Mouse (Mus musculus): ENCODE data around the gene Cdc123. TPM values are rescaled to one million over a fixed set of nuclear protein-coding genes. Genes with fewer than 3 reads are reported as not detected.

Cdc123 gene
- polyA plus RNA-seq (2015; fragmentation: Nextera tagmentation; extraction: Ambion mirVana): 130 and 139 TPM in 2 replicates

- H3K9ac ChIP-seq: peak within 1 kb of the TSS; percentile 76
- peak within 1 kb of the TSS; percentile 73 for H3K4me2 ChIP-seq
- no peaks in the 10 kb centered on the region for H3K27me3 ChIP-seq
- H3K36me3 ChIP-seq (replicated peaks): peaks cover 30% of the 10 kb centered on the region
- under 1% methylated on average over 53 of the region's 53 CpGs for WGBS (ENCODE audit: insufficient replicate concordance)
- peak; percentile 94 for ATAC-seq (ENCODE audit: insufficient read depth)
- peak within 1 kb of the TSS; percentile 84 for H3K27ac ChIP-seq (replicated peaks)
- no peaks in the 10 kb centered on the region for H3K9me3 ChIP-seq (replicated peaks)
- peaks cover 32% of the 10 kb centered on the region for H3K4me1 ChIP-seq (replicated peaks)
- peak within 1 kb of the TSS; percentile 77 for H3K4me3 ChIP-seq (replicated peaks)
Observed at GRCm38 (mm10) chr2:5844873-5845631, at the start of gene Cdc123, which contains the start of gene Nudt5. Gene Cdc123, minus strand, starts transcription at chr2:5845164. Gene Nudt5, plus strand, starts transcription at chr2:5845019.

DNA sequence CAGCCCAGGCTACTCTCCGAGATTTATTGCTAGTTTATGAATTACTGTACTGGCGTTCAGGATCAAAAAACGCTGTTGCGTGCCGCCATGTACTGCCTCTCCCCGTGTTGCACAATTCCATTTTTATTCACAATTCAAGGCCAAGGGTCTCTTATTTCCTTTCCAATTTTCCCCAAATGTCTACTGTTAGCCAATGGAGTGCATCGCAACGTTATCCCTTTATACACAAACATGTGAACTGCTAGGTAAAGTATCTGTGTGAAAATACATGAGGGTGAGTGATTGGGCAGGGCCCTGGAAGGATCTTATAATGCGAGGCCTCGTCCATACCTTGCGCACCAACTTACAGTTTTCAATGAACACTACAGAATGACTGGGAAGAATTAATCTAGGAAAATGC lies 49.3 kb upstream of the Cdc123 start:
- H3K27me3 ChIP-seq: no peaks in the 10 kb centered on the region
- 41% methylated on average over 11 of the region's 11 CpGs for WGBS (ENCODE audit: insufficient replicate concordance)
- H3K4me2 ChIP-seq: peak overlapping the region; percentile 97
- H3K36me3 ChIP-seq (replicated peaks): peaks cover 17% of the 10 kb centered on the region
- peaks cover 28% of the 10 kb centered on the region for H3K4me1 ChIP-seq (replicated peaks)
- peak overlapping the region; percentile 83 for H3K9ac ChIP-seq
- H3K9me3 ChIP-seq (replicated peaks): no peaks in the 10 kb centered on the region
- peak overlapping the region; percentile 80 for H3K4me3 ChIP-seq (replicated peaks)
- ATAC-seq (ENCODE audit: insufficient read depth): no peak
- H3K27ac ChIP-seq (replicated peaks): peak overlapping the region; percentile 85

- no peak for ATAC-seq (ENCODE audit: insufficient read depth)
- Histone ChIP-seq H3K36me3 (replicated peaks) (peaks cover 50% of the 10 kb centered on the region), H3K27ac (replicated peaks) (no peak overlapping the region), H3K9ac (no peak overlapping the region), H3K4me2 (no peak overlapping the region), H3K9me3 (replicated peaks) (no peaks in the 10 kb centered on the region), H3K4me3 (replicated peaks) (no peak overlapping the region), H3K4me1 (replicated peaks) (peaks cover 22% of the 10 kb centered on the region), H3K27me3 (no peaks in the 10 kb centered on the region)
- WGBS (ENCODE audit: insufficient replicate concordance): 60% methylated on average over 2 of the region's 2 CpGs
Observed at GRCm38 (mm10) chr2:5889412-5889811, 44.4 kb upstream of the Cdc123 start.

DNA sequence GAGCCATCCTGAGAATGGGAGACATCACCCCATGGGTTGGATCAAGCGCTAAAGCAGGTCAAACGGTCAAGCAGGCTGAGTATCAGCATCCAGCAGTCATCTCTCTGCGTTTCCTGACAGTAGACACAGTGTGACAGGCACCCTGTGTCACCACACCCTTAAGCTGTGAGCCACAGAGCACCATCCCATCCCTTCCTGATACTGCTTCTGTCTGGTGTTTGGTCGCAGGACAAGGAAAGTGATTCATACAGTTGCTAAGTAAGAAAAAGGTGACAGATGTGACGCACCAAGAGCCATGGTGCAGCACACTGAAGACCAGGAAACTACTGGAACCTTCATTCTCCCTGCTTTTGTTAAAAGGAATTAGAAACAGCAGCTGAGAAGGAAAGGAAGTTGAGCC lies 43.9 kb upstream of the Cdc123 start:
- Histone ChIP-seq H3K4me1 (replicated peaks) (peaks cover 18% of the 10 kb centered on the region), H3K9ac (no peak overlapping the region), H3K9me3 (replicated peaks) (no peaks in the 10 kb centered on the region), H3K27ac (replicated peaks) (no peak overlapping the region), H3K4me2 (no peak overlapping the region), H3K36me3 (replicated peaks) (peaks cover 53% of the 10 kb centered on the region), H3K4me3 (replicated peaks) (no peak overlapping the region), H3K27me3 (no peaks in the 10 kb centered on the region)
- WGBS (ENCODE audit: insufficient replicate concordance): 59% methylated on average over 5 of the region's 5 CpGs
- no peak for ATAC-seq (ENCODE audit: insufficient read depth)

DNA sequence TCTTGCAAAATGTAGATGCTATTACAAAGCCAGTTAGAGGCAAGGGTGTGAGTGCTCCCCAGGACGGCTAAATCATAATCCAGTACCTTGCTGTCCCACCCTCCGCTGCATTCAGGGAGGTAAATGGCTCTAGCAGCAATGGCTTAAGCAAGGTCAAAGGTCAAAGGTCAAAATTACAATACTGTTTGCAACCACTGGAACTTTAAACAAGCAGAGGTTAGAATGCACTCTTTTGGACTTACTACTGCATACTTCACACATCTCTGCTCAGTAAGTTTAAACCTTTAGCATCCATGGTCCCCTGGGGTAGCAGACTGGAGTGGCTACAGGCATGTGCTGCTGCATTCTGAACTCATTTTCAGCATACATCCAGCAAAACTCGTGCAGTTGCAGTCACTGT lies 32.5 kb upstream of the Cdc123 start:
- Histone ChIP-seq H3K4me2 (no peak overlapping the region), H3K27ac (replicated peaks) (no peak overlapping the region), H3K27me3 (no peaks in the 10 kb centered on the region), H3K9me3 (replicated peaks) (no peaks in the 10 kb centered on the region), H3K36me3 (replicated peaks) (peaks cover 78% of the 10 kb centered on the region), H3K9ac (no peak overlapping the region), H3K4me1 (replicated peaks) (no peaks in the 10 kb centered on the region), H3K4me3 (replicated peaks) (no peak overlapping the region)
- WGBS (ENCODE audit: insufficient replicate concordance): 70% methylated on average over 3 of the region's 3 CpGs
- peak; percentile 49; the same call in 1 of the 2 replicates for ATAC-seq (ENCODE audit: insufficient read depth)

DNA sequence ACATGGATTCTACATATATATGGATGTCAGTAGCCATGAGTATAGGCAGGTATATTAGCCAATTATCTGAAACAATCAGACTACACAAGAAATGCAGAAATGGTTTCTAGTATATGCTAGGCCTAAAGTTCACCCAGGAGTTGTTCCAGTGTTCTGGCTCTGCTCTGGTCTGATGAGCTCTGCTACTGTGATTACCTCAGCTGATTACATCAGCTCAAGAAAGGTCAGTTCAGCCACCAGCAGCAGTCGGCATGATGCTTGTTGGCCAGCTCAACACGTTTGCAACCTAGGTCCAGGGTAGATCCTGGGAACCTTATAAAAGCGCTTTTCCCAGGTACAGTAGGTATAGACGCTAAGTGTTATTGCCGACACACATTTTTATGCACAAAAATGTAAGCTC lies 24.8 kb upstream of the Cdc123 start:
- Histone ChIP-seq H3K9me3 (replicated peaks) (no peaks in the 10 kb centered on the region), H3K36me3 (replicated peaks) (peaks cover 74% of the 10 kb centered on the region)
- 80% methylated on average over 5 of the region's 5 CpGs for WGBS (ENCODE audit: insufficient replicate concordance)

GRCm38 (mm10) chr2:5867681-5868080 lies 22.7 kb upstream of the Cdc123 start:
- Histone ChIP-seq H3K36me3 (replicated peaks) (peaks cover 71% of the 10 kb centered on the region), H3K9ac (no peak overlapping the region), H3K4me3 (replicated peaks) (no peak overlapping the region), H3K27me3 (no peaks in the 10 kb centered on the region), H3K4me2 (no peak overlapping the region), H3K4me1 (replicated peaks) (no peaks in the 10 kb centered on the region), H3K27ac (replicated peaks) (no peak overlapping the region), H3K9me3 (replicated peaks) (no peaks in the 10 kb centered on the region)
- WGBS (ENCODE audit: insufficient replicate concordance): 66% methylated on average over 2 of the region's 2 CpGs
- ATAC-seq (ENCODE audit: insufficient read depth): no peak

More for the DNA sequence above, 24.8 kb upstream of the Cdc123 start:
- no peak overlapping the region for H3K4me2 ChIP-seq
- ATAC-seq (ENCODE audit: insufficient read depth): no peak
- no peak overlapping the region for H3K4me3 ChIP-seq (replicated peaks)
- H3K9ac ChIP-seq: no peak overlapping the region
- H3K4me1 ChIP-seq (replicated peaks): no peaks in the 10 kb centered on the region
- H3K27ac ChIP-seq (replicated peaks): no peak overlapping the region
- H3K27me3 ChIP-seq: no peaks in the 10 kb centered on the region

GRCm38 (mm10) chr2:5862834-5863233 lies 17.9 kb upstream of the Cdc123 start, which contains the start of gene Gm13199:
Gene Gm13199, minus strand, starts transcription at chr2:5862934.
- Histone ChIP-seq H3K4me2 (no peak within 1 kb of the TSS), H3K4me3 (replicated peaks) (no peak within 1 kb of the TSS), H3K9ac (no peak within 1 kb of the TSS), H3K27ac (replicated peaks) (no peak within 1 kb of the TSS), H3K4me1 (replicated peaks) (no peaks in the 10 kb centered on the region), H3K27me3 (no peaks in the 10 kb centered on the region), H3K36me3 (replicated peaks) (peaks cover 78% of the 10 kb centered on the region), H3K9me3 (replicated peaks) (no peaks in the 10 kb centered on the region)
- WGBS (ENCODE audit: insufficient replicate concordance): 87% methylated on average over 3 of the region's 3 CpGs
- no peak for ATAC-seq (ENCODE audit: insufficient read depth)

DNA sequence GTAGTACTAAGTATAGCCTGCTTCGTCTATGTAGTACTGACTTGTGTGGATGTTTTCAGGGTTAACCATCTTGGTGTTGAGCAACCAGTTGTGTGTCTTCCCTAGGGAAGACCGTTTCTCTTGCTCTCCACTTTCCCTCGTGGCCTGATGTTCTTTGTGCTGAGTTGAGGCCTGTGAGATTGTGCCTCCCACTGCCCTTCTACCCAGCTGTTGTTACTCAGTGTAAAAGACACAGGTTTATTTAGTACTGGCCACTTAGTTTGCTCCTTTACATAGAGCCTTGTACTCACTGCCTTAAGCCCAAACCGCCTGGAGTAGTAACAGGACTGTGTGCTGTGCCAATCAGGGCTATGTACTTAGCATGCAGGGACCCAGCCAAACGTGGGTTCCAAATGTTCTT lies 6.9 kb upstream of the Cdc123 start:
- Histone ChIP-seq H3K36me3 (replicated peaks) (peaks cover 28% of the 10 kb centered on the region), H3K9ac (no peak overlapping the region), H3K4me2 (no peak overlapping the region), H3K4me1 (replicated peaks) (peaks cover 17% of the 10 kb centered on the region), H3K27me3 (no peaks in the 10 kb centered on the region), H3K4me3 (replicated peaks) (no peak overlapping the region), H3K27ac (replicated peaks) (no peak overlapping the region), H3K9me3 (replicated peaks) (no peaks in the 10 kb centered on the region)
- WGBS (ENCODE audit: insufficient replicate concordance): 67% methylated on average over 5 of the region's 5 CpGs
- ATAC-seq (ENCODE audit: insufficient read depth): no peak

GRCm38 (mm10) chr2:5851116-5851515 lies 6.2 kb upstream of the Cdc123 start:
- no peaks in the 10 kb centered on the region for H3K9me3 ChIP-seq (replicated peaks)
- no peaks in the 10 kb centered on the region for H3K27me3 ChIP-seq
- H3K4me1 ChIP-seq (replicated peaks): peaks cover 25% of the 10 kb centered on the region
- H3K4me2 ChIP-seq: no peak overlapping the region
- WGBS (ENCODE audit: insufficient replicate concordance): 73% methylated on average over 9 of the region's 9 CpGs
- H3K36me3 ChIP-seq (replicated peaks): peaks cover 24% of the 10 kb centered on the region
- H3K9ac ChIP-seq: no peak overlapping the region
- no peak for ATAC-seq (ENCODE audit: insufficient read depth)
- H3K27ac ChIP-seq (replicated peaks): no peak overlapping the region
- H3K4me3 ChIP-seq (replicated peaks): no peak overlapping the region

GRCm38 (mm10) chr2:5845826-5846225 lies 862 bp upstream of the Cdc123 start:
- H3K36me3 ChIP-seq (replicated peaks): peaks cover 25% of the 10 kb centered on the region
- H3K9ac ChIP-seq: peak overlapping the region; percentile 76
- no peaks in the 10 kb centered on the region for H3K9me3 ChIP-seq (replicated peaks)
- H3K4me3 ChIP-seq (replicated peaks): peak overlapping the region; percentile 77
- H3K27me3 ChIP-seq: no peaks in the 10 kb centered on the region
- no peak for ATAC-seq (ENCODE audit: insufficient read depth)
- no peak overlapping the region; the same call in 1 of the 2 replicates for H3K27ac ChIP-seq (replicated peaks)
- 21% methylated on average over 4 of the region's 4 CpGs for WGBS (ENCODE audit: insufficient replicate concordance)
- peaks cover 32% of the 10 kb centered on the region for H3K4me1 ChIP-seq (replicated peaks)
- H3K4me2 ChIP-seq: peak overlapping the region; percentile 73

Measured in liver, embryonic 15.5 days (tissue).